Mouse (Mus musculus) hindbrain, postnatal 0 days (tissue): Measurements from ENCODE around the gene Ppp1ca. TPM values are rescaled to one million over a fixed set of nuclear protein-coding genes. Genes with fewer than 3 reads are reported as not detected.

Experiments used
- ATAC-seq: fragments of 200-750 bp; cut with Nextera tagmentation; 2 replicates; pipeline ENCODE4 v1.8.0; 2017; ENCODE audit warnings: mild to moderate bottlenecking, moderate TSS enrichment, moderate library complexity
- DNase-seq: peaks from one replicate; pipeline ENCODE4 v3.0.0-alpha.2; 2015; ENCODE audit warnings: low spot score
- H3K27ac ChIP-seq: fragments of 300-500 bp; sonication (generic); 2 replicates; pipeline ENCODE4 v1.5.1; 2014; ENCODE audit warnings: mild to moderate bottlenecking
- H3K27me3 ChIP-seq: fragments of 300-500 bp; sonication (generic); 2 replicates; pipeline ENCODE4 v1.6.1; 2014; ENCODE audit warnings: low read length, mixed read lengths; ENCODE audit not compliant: insufficient read depth
- H3K36me3 ChIP-seq: fragments of 300-500 bp; sonication (generic); 2 replicates; pipeline ENCODE4 v1.6.1; 2014; ENCODE audit warnings: low read length, mixed read lengths; ENCODE audit not compliant: insufficient read depth
- H3K4me1 ChIP-seq: fragments of 300-500 bp; sonication (generic); 2 replicates; pipeline ENCODE4 v1.6.1; 2014; ENCODE audit warnings: antibody characterized with exemption, low read length, mixed read lengths; ENCODE audit not compliant: insufficient read depth
- H3K4me2 ChIP-seq: fragments of 300-500 bp; sonication (generic); 2 replicates; pipeline ENCODE4 v1.6.1; 2014; ENCODE audit warnings: low read depth, mild to moderate bottlenecking, low read length, moderate library complexity, mixed read lengths
- H3K4me3 ChIP-seq: fragments of 300-500 bp; sonication (generic); 2 replicates; pipeline ENCODE4 v1.5.1; 2014; ENCODE audit warnings: low read length
- H3K9ac ChIP-seq: fragments of 300-500 bp; sonication (generic); replicated peaks from 2 replicates; pipeline ENCODE4 v1.6.1; 2014; ENCODE audit warnings: mild to moderate bottlenecking, low read length, moderate library complexity, mixed read lengths
- H3K9me3 ChIP-seq: fragments of 300-500 bp; sonication (generic); 2 replicates; pipeline ENCODE4 v1.6.1; 2016; ENCODE audit warnings: low read length, mixed read lengths
- CTCF ChIP-seq: IDR thresholded peaks from 2 replicates; pipeline ENCODE4 v1.5.1; 2016; ENCODE audit warnings: antibody characterized with exemption, control low read depth, low read depth
- WGBS: fragments of 180-500 bp; shearing (Covaris S2); extraction: QIAGEN DNeasy Blood & Tissue Kit; methylation state at CpG from one replicate; pipeline ENCODE4 v1.1.7; 2014; 5-methylcytosine and 5-hydroxymethylcytosine counted together
- polyA plus RNA-seq: library from polyadenylated mRNA; unstranded; fragments of >200 nt; fragmentation: Nextera tagmentation; extraction: Ambion mirVana; gene quantifications from 2 replicates; pipeline ENCODE4 v1.2.1, GENCODE M21; 2015
- total RNA-seq: library from RNA; depleted of rRNA; stranded (reverse); fragments of >200 nt; gene quantifications from 2 replicates; pipeline ENCODE4 v1.2.3, GENCODE M21; 2014

Gene Ppp1ca
- total and polyA plus RNA-seq, 2 experiments from 2014 or later = 564 to 597 TPM

GRCm38 (mm10) chr19:4154437-4155222 lies 37.2 kb upstream of the Ppp1ca start:
- Histone ChIP-seq H3K36me3 (peaks cover 33% of the 10 kb centered on the region), H3K9me3 (no peaks in the 10 kb centered on the region), H3K4me3 (no peak overlapping the region), H3K4me2 (no peak overlapping the region), H3K4me1 (0 out of 2 replicates have a peak, but pooled peaks cover 2% of the 10 kb centered on the region), H3K27me3 (no peaks in the 10 kb centered on the region), H3K9ac (no peak overlapping the region), H3K27ac (no peak overlapping the region)
- no peak for DNase-seq
- 80% methylated on average over 13 of the region's 13 CpGs for WGBS
- ATAC-seq = no peak
- no peak for TF ChIP-seq CTCF

- no peak for DNase-seq
- Histone ChIP-seq H3K4me2 (no peak overlapping the region), H3K4me1 (no peaks in the 10 kb centered on the region), H3K4me3 (no peak overlapping the region), H3K27ac (no peak overlapping the region), H3K36me3 (peaks cover 34% of the 10 kb centered on the region), H3K9ac (no peak overlapping the region), H3K27me3 (no peaks in the 10 kb centered on the region), H3K9me3 (no peaks in the 10 kb centered on the region)
- no peak for TF ChIP-seq CTCF
- WGBS = 65% methylated on average over 6 of the region's 6 CpGs
- no peak for ATAC-seq
Measured at GRCm38 (mm10) chr19:4155223-4156072, 36.4 kb upstream of the Ppp1ca start.

GRCm38 (mm10) chr19:4156073-4156579 lies 35.7 kb upstream of the Ppp1ca start:
- WGBS = 55% methylated on average over 20 of the region's 20 CpGs
- no peak overlapping the region for H3K27ac ChIP-seq
- no peaks in the 10 kb centered on the region for H3K4me1 ChIP-seq
- peaks cover 35% of the 10 kb centered on the region for H3K36me3 ChIP-seq
- H3K9me3 ChIP-seq = no peaks in the 10 kb centered on the region
- no peak overlapping the region for H3K4me2 ChIP-seq
- TF ChIP-seq CTCF = no peak
- ATAC-seq (no peak), DNase-seq (no peak)
- H3K4me3 ChIP-seq = no peak overlapping the region
- no peak overlapping the region for H3K9ac ChIP-seq
- H3K27me3 ChIP-seq = no peaks in the 10 kb centered on the region

GRCm38 (mm10) chr19:4156771-4157170 lies 35.1 kb upstream of the Ppp1ca start:
- Histone ChIP-seq H3K36me3 (peaks cover 34% of the 10 kb centered on the region), H3K4me1 (no peaks in the 10 kb centered on the region), H3K27me3 (no peaks in the 10 kb centered on the region), H3K4me2 (no peak overlapping the region), H3K9me3 (no peaks in the 10 kb centered on the region), H3K27ac (no peak overlapping the region), H3K4me3 (no peak overlapping the region), H3K9ac (no peak overlapping the region)
- WGBS = 88% methylated on average over 12 of the region's 12 CpGs
- TF ChIP-seq CTCF = no peak
- DNase-seq (no peak), ATAC-seq (no peak)

GRCm38 (mm10) chr19:4159049-4159448 lies 32.8 kb upstream of the Ppp1ca start:
- Histone ChIP-seq H3K4me1 (peaks cover 7% of the 10 kb centered on the region; the same call in 1 of the 2 replicates), H3K27me3 (no peaks in the 10 kb centered on the region), H3K4me3 (no peak overlapping the region), H3K27ac (no peak overlapping the region), H3K9me3 (no peaks in the 10 kb centered on the region), H3K36me3 (peaks cover 34% of the 10 kb centered on the region), H3K9ac (no peak overlapping the region), H3K4me2 (no peak overlapping the region)
- no peak for TF ChIP-seq CTCF
- ATAC-seq = no peak
- DNase-seq = no peak
- 97% methylated on average over 8 of the region's 8 CpGs for WGBS

DNA sequence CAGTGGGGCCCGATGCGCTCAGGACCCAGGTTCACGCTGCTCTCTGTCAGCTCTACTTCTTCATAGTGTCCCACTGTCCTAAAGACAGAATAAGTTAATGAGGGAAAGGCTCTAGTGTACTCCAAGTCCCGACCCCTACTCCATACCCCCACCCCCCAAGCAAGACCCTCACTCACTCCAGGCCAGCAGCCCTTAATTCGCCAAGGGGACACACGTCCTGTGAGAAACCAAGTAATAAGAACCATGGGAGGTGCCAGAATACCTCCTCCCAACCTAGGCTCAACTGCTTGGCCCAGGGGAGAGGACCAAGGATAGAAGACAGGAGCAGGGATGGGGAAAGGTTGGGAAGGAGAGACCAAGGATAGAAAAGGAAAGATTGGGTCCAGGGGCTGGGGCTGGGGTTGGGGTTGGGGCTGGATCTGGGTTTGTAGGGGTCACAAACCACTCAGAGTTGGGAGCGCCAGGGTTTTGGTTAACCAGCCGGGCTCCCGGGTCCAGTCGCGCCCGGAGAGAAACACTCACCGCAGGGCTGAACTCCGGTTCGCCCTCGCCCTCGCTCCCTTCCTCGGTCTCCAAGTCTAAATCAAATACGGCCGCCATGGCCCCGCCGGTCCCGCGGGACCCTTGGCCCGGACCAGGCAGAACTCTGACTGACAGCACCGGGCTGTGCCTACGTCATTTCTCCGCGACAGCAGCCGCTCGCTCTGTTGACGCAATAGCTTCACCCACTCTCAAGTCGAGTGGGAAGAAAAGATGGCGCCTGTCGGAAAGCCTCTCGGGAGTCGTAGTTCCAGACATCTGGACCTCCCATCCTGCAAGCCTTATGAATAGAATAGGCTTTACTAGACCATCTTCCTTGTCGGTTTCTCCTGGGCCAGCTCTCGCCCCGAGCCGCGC lies 29.0 kb upstream of the Ppp1ca start, which contains the start of gene Rps6kb2:
Gene Rps6kb2 (minus strand): TSS at position 709 of the 897 bp plus-strand sequence.
- peak within 1 kb of the TSS; percentile 91 for H3K4me2 ChIP-seq
- 7% methylated on average over 41 of the region's 42 CpGs for WGBS

More for the DNA sequence above, 29.0 kb upstream of the Ppp1ca start, which contains the start of gene Rps6kb2:
- Histone ChIP-seq H3K4me3 (peak within 1 kb of the TSS; percentile 71), H3K4me1 (peaks cover 7% of the 10 kb centered on the region; the same call in 1 of the 2 replicates), H3K27me3 (no peaks in the 10 kb centered on the region), H3K27ac (peak within 1 kb of the TSS; percentile 85), H3K9me3 (no peaks in the 10 kb centered on the region), H3K36me3 (peaks cover 27% of the 10 kb centered on the region), H3K9ac (peak within 1 kb of the TSS; percentile 76)
- peak; percentile 99 for DNase-seq
- peak; percentile 94 for ATAC-seq
- TF ChIP-seq CTCF = no peak
